Mouse (Mus musculus): ENCODE measurements around the gene Zkscan6. TPM values are rescaled to one million over a fixed set of nuclear protein-coding genes. Genes with fewer than 3 reads are reported as not detected.

Gene Zkscan6
- 11.3 TPM in 2 replicates for polyA plus RNA-seq (2012; rRNA removed)

GRCm38 (mm10) chr11:65806909-65807504 is at the start of gene Zkscan6:
Gene Zkscan6 (plus strand): TSS chr11:65807175.

GRCm38 (mm10) chr11:65788154-65788553 is 18.8 kb upstream of the Zkscan6 start, which contains the start of gene Map2k4:
Gene Map2k4 (minus strand): TSS chr11:65788297.

Other genes starting within 250 kb of the Zkscan6 start
- gene Map2k4, start 18.9 kb upstream of the Zkscan6 start, polyA plus RNA-seq (2012; rRNA removed) = 56.7 and 56.9 TPM in 2 replicates